Mouse (Mus musculus): ENCODE results near the gene Fam50b. TPM values are rescaled to one million over a fixed set of nuclear protein-coding genes. Genes with fewer than 3 reads are reported as not detected.

Fam50b gene
- total and polyA plus RNA-seq, 3 experiments = not detected

GRCm38 (mm10) chr13:34708955-34709354 is 25.7 kb upstream of the Fam50b start:
- Histone ChIP-seq H3K9me3 (replicated peaks; ENCODE audit: insufficient read depth, low read length) (no peaks in the 10 kb centered on the region), H3K4me1 (ENCODE audit: control insufficient read depth in 1 of 2, insufficient read depth in 2 of 2, low read length in 2 of 2) (0 out of 4 replicates have a peak, but pooled peaks cover 0 to 3% of the 10 kb centered on the region in 2 experiments), H3K27ac (ENCODE audit: control insufficient read depth, low read depth, low read length) (no peak overlapping the region), H3K4me3 (ENCODE audit: control insufficient read depth in 1 of 2, insufficient read depth in 1 of 2, low read depth in 2 of 2, low read length in 2 of 2) (no peak overlapping the region), H3K27me3 (ENCODE audit: control insufficient read depth in 1 of 2, insufficient read depth in 2 of 2, low read length in 2 of 2) (no peaks in the 10 kb centered on the region; a peak in 1 of 4 replicates), H3K9ac (ENCODE audit: control insufficient read depth, low read depth, low read length, poor library complexity, severe bottlenecking) (no peak overlapping the region), H3K36me3 (ENCODE audit: control insufficient read depth in 1 of 2, insufficient read depth in 2 of 2, low read length in 2 of 2) (no peaks in the 10 kb centered on the region), H3K79me2 (ENCODE audit: control insufficient read depth, insufficient read depth, low read length, poor library complexity) (no peaks in the 10 kb centered on the region)
- DNase-seq (ENCODE audit: low read depth, low spot score) = no peak
- TF ChIP-seq UBTF (IDR thresholded peaks at IDR 0.05; ENCODE audit: borderline replicate concordance, insufficient read depth, low read depth, low read length) = no peak
- TF ChIP-seq POLR2AphosphoS2 (IDR thresholded peaks at IDR 0.05; ENCODE audit: low read length) = no peak
- TF ChIP-seq MAFK (IDR thresholded peaks at IDR 0.05; ENCODE audit: borderline replicate concordance, low read depth, low read length) = no peak
- TF ChIP-seq RCOR1 (IDR thresholded peaks at IDR 0.05; ENCODE audit: low read depth, low read length) = no peak
- no peak for TF ChIP-seq RAD21 (IDR thresholded peaks at IDR 0.05; ENCODE audit: low read depth, low read length)
- no peak for TF ChIP-seq CTCF (IDR thresholded peaks at IDR 0.05 in 2 of 3, conservative IDR thresholded peaks at IDR 0.05 in 1 of 3; ENCODE audit: control insufficient read depth in 1 of 3, insufficient read depth in 1 of 3, low read depth in 2 of 3, low read length in 3 of 3, poor library complexity in 1 of 3, severe bottlenecking in 1 of 3)
- TF ChIP-seq EP300 (IDR thresholded peaks at IDR 0.05; ENCODE audit: low read depth in 1 of 2, low read length in 2 of 2) = no peak
- no peak for TF ChIP-seq USF1 (IDR thresholded peaks at IDR 0.05; ENCODE audit: low read depth, low read length)
- TF ChIP-seq POLR2AphosphoS5 (IDR thresholded peaks at IDR 0.05; ENCODE audit: borderline replicate concordance, low read depth, low read length) = no peak
- TF ChIP-seq ETS1 (IDR thresholded peaks at IDR 0.05; ENCODE audit: low read depth, low read length) = no peak
- TF ChIP-seq TCF12 (IDR thresholded peaks at IDR 0.05; ENCODE audit: low read depth, low read length) = no peak
- no peak for TF ChIP-seq NELFE (IDR thresholded peaks at IDR 0.05; ENCODE audit: low read depth, low read length)

DNA sequence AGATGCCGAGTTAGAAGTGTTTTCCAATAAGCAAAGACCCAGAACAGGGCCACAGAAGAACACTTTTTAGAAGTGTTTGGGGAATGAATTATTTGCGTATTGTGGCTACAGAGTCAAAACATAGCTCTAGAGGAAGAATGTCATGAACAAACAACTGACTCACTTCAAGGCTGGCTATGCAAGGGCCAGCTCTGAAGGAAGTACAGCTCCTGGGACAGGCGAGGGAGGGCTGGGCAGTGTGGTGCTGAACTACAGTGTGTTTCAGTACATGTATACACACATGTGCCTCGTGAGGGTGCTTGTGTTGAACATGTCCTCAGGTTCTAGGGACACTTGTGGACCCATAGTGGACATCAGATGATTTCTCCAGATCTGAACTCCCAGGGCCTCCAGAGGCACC is 25.1 kb upstream of the Fam50b start:
- Histone ChIP-seq H3K4me1 (ENCODE audit: control insufficient read depth in 1 of 2, insufficient read depth in 2 of 2, low read length in 2 of 2) (0 out of 4 replicates have a peak, but pooled peaks cover 0 to 3% of the 10 kb centered on the region in 2 experiments), H3K79me2 (ENCODE audit: control insufficient read depth, insufficient read depth, low read length, poor library complexity) (no peaks in the 10 kb centered on the region), H3K36me3 (ENCODE audit: control insufficient read depth in 1 of 2, insufficient read depth in 2 of 2, low read length in 2 of 2) (no peaks in the 10 kb centered on the region), H3K27ac (ENCODE audit: control insufficient read depth, low read depth, low read length) (no peak overlapping the region), H3K9me3 (replicated peaks; ENCODE audit: insufficient read depth, low read length) (no peaks in the 10 kb centered on the region), H3K9ac (ENCODE audit: control insufficient read depth, low read depth, low read length, poor library complexity, severe bottlenecking) (no peak overlapping the region), H3K4me3 (ENCODE audit: control insufficient read depth in 1 of 2, insufficient read depth in 1 of 2, low read depth in 2 of 2, low read length in 2 of 2) (no peak overlapping the region), H3K27me3 (ENCODE audit: control insufficient read depth in 1 of 2, insufficient read depth in 2 of 2, low read length in 2 of 2) (no peaks in the 10 kb centered on the region; a peak in 1 of 4 replicates)
- no peak for DNase-seq (ENCODE audit: low read depth, low spot score)
- TF ChIP-seq MAX (IDR thresholded peaks at IDR 0.05; ENCODE audit: low read length) (no peak), CHD2 (IDR thresholded peaks at IDR 0.05; ENCODE audit: low read length) (no peak), GABPA (IDR thresholded peaks at IDR 0.05; ENCODE audit: low read depth, low read length) (no peak), GATA1 (IDR thresholded peaks at IDR 0.05; ENCODE audit: low read depth, low read length) (no peak), MXI1 (IDR thresholded peaks at IDR 0.05; ENCODE audit: low read depth, low read length) (no peak), USF2 (IDR thresholded peaks at IDR 0.05; ENCODE audit: borderline replicate concordance in 1 of 2, insufficient read depth in 1 of 2, low read depth in 1 of 2, low read length in 2 of 2) (no peak), UBTF (IDR thresholded peaks at IDR 0.05; ENCODE audit: borderline replicate concordance, insufficient read depth, low read depth, low read length) (no peak), KAT2A (conservative IDR thresholded peaks at IDR 0.05; ENCODE audit: low read depth, low read length) (no peak), ZNF384 (IDR thresholded peaks at IDR 0.05; ENCODE audit: low read depth, low read length) (no peak), MAZ (IDR thresholded peaks at IDR 0.05; ENCODE audit: low read depth, low read length) (no peak), MYB (IDR thresholded peaks at IDR 0.05; ENCODE audit: low read depth, low read length) (no peak), ZKSCAN1 (IDR thresholded peaks at IDR 0.05; ENCODE audit: low read depth, low read length) (no peak), JUND (IDR thresholded peaks at IDR 0.05; ENCODE audit: low read depth, low read length) (no peak), POLR2A (IDR thresholded peaks at IDR 0.05; ENCODE audit: control insufficient read depth in 1 of 2, insufficient read depth in 1 of 2, low read depth in 1 of 2, low read length in 2 of 2, poor library complexity in 1 of 2) (no peak)

Data from MEL (cell line).